Mouse (Mus musculus): ENCODE measurements at regions not wholly inside any gene's neighbourhood (a gene's known extent, or its start where the extent isn't known, plus 50 kb on each side); places are given as distances from the start of the nearest gene placed in this dataset.

DNA sequence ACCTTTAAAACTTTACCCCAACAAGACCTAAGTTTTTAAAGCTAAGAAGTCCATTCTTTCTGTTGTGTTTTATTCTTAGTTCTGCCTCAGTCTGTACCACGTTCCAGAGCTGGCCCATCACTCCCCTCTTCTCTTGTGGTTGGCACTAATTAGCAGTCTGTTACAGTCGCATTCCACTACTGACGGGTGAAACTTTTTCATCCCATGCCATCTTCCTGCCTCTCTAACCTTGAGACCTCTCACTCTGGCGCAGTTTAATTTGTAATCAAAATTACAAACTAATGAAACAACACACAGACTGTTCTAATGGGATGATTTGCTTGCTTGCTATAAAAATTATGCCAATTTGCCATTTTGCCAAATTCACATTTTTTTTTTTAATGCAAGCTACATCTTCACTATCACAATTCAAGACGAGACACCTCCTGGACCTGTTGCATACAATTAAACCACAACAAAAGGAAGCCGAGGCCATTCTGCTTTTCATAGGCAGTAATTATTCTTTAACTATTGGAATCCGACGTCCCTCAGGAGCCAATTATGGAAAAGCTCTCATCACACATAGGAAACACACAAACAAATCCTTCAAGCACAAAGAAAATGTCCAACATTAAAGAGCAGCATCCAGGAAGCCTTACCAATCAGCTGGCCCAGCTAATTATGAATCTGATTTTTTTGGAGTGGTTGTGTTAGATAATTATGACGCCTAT is 138.1 kb upstream of the Irx5 start:
- H3K36me3 ChIP-seq (ENCODE audit: control insufficient read depth, insufficient read depth, low read length), result no peaks in the 10 kb centered on the region
- no peaks in the 10 kb centered on the region for H3K4me1 ChIP-seq (ENCODE audit: control insufficient read depth, insufficient read depth, low read length)
- no peak overlapping the region for H3K4me3 ChIP-seq (ENCODE audit: low read depth, low read length)
- ATAC-seq, result no peak
- H3K27ac ChIP-seq (ENCODE audit: low read length), result no peak overlapping the region
- no peak overlapping the region for H3K9ac ChIP-seq (ENCODE audit: low read depth, low read length)
- H3K4me2 ChIP-seq (ENCODE audit: low read length), result no peak overlapping the region
- no peaks in the 10 kb centered on the region for H3K27me3 ChIP-seq (ENCODE audit: control insufficient read depth, insufficient read depth, low read depth, low read length)
- H3K9me3 ChIP-seq (replicated peaks; ENCODE audit: control insufficient read depth, low read length, poor library complexity, severe bottlenecking), result no peaks in the 10 kb centered on the region
- WGBS, result 60% methylated on average over 9 of the region's 9 CpGs

DNA sequence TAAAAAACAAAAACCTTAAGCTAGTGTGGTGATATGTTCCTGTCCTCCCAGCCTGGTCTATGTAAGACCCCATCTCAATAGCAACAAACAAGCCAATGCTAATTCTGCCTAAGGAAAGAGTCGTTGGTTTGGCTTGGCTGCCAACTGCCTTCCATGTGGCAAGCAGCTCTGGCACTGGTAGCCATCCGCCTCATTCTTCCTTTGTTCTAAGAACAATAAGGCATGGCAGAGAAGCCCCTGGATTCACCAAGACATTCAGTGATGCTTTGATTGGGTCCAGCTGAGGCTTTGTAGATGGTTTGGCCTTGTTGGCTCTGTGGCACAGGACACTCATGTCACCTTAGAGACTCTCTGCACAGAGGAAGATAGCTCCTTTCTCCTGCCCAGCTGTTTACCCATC is 139.9 kb upstream of the Irx5 start:
- ATAC-seq, result no peak
- Histone ChIP-seq H3K9ac (ENCODE audit: low read depth, low read length) (no peak overlapping the region), H3K4me3 (ENCODE audit: low read depth, low read length) (no peak overlapping the region), H3K9me3 (replicated peaks; ENCODE audit: control insufficient read depth, low read length, poor library complexity, severe bottlenecking) (no peaks in the 10 kb centered on the region), H3K4me1 (ENCODE audit: control insufficient read depth, insufficient read depth, low read length) (no peaks in the 10 kb centered on the region), H3K36me3 (ENCODE audit: control insufficient read depth, insufficient read depth, low read length) (no peaks in the 10 kb centered on the region), H3K27ac (ENCODE audit: low read length) (no peak overlapping the region), H3K27me3 (ENCODE audit: control insufficient read depth, insufficient read depth, low read depth, low read length) (no peaks in the 10 kb centered on the region), H3K4me2 (ENCODE audit: low read length) (no peak overlapping the region)
- WGBS, result 62% methylated on average over 2 of the region's 2 CpGs

DNA sequence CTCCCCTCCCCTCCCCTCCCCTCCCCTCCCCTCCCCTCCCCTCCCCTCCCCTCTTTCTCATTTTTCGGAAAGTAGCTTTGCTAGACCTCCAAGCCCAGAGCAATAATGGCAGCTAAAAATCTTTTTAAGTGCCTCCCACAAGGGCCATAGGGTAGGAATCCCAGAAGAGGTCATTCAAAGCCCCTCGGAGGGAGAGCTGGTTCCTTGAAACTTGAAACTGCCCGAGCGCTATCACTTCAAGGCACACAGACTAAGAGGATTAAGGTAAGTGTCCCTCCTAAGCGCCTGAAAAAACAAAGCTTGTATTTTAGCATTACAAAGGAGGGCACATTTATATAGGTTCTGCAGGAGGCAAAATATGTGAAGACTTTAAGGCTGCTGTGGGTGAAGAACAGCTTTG is 141.2 kb upstream of the Irx5 start:
- H3K4me3 ChIP-seq (ENCODE audit: low read depth, low read length), result no peak overlapping the region
- no peak overlapping the region for H3K4me2 ChIP-seq (ENCODE audit: low read length)
- no peaks in the 10 kb centered on the region for H3K36me3 ChIP-seq (ENCODE audit: control insufficient read depth, insufficient read depth, low read length)
- ATAC-seq, result no peak
- WGBS, result 4% methylated on average over 4 of the region's 5 CpGs
- no peaks in the 10 kb centered on the region for H3K4me1 ChIP-seq (ENCODE audit: control insufficient read depth, insufficient read depth, low read length)
- no peak overlapping the region for H3K27ac ChIP-seq (ENCODE audit: low read length)
- H3K27me3 ChIP-seq (ENCODE audit: control insufficient read depth, insufficient read depth, low read depth, low read length), result no peaks in the 10 kb centered on the region
- H3K9me3 ChIP-seq (replicated peaks; ENCODE audit: control insufficient read depth, low read length, poor library complexity, severe bottlenecking), result no peaks in the 10 kb centered on the region
- no peak overlapping the region for H3K9ac ChIP-seq (ENCODE audit: low read depth, low read length)

DNA sequence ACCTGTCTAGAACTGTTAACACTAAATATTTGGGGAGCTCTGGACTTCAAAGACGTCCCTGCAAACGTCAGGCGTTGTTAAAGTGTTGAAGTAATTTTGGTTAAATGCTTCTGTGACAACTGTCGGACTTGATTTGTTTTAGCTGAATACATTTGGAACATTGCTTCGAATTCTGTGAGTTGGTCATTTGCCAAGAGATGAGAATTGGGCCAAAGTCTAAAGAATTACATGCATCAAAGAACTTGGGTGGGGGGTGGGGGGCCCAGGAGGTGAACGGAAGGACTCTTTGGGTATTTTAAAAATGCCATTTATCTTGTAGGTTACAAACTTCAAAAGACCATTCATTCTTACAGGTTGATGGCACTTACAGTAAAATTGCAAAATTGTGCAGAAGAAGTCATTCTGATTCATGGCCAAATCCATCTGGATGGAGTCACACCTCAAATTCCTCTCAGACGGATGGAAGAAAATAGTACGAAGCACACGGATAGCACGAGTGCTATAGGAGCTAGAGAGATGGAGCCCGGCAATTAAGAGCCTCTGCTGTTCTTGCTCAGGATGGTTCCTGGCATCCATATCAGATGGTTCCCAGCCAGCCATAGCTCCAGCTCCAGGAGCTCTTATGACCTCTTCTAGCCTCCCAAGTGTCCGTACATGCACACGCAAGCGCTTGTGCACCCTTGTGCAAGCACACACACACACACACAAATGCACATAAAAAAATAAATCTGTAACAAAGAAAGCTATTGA is 144.5 kb upstream of the Irx5 start:
- Histone ChIP-seq H3K27ac (ENCODE audit: low read length) (no peak overlapping the region), H3K27me3 (ENCODE audit: control insufficient read depth, insufficient read depth, low read depth, low read length) (no peaks in the 10 kb centered on the region), H3K4me2 (ENCODE audit: low read length) (no peak overlapping the region), H3K9ac (ENCODE audit: low read depth, low read length) (no peak overlapping the region), H3K36me3 (ENCODE audit: control insufficient read depth, insufficient read depth, low read length) (no peaks in the 10 kb centered on the region), H3K4me3 (ENCODE audit: low read depth, low read length) (no peak overlapping the region), H3K9me3 (replicated peaks; ENCODE audit: control insufficient read depth, low read length, poor library complexity, severe bottlenecking) (no peaks in the 10 kb centered on the region), H3K4me1 (ENCODE audit: control insufficient read depth, insufficient read depth, low read length) (no peaks in the 10 kb centered on the region)
- WGBS, result 77% methylated on average over 14 of the region's 14 CpGs
- ATAC-seq, result no peak

DNA sequence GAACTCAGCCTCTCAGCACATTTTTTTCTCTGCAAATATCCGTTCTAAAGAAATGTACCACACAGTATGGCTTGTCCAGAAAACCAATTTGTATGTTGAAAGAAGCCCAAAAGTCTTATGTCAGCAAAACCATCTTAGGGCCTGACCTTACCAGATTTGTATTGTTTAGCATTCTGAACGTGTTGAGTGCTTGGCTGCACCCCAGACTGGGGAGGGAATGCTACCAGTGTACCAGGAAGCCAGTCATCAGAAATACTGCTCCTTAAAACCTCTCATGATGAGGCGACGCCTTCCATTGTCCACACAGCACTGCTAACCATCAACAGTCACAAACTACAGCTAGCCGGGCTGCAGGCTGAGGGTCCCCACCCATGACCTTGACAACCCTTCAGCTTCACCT is 148.3 kb upstream of the Irx5 start:
- H3K4me2 ChIP-seq (ENCODE audit: low read length), result no peak overlapping the region
- no peaks in the 10 kb centered on the region for H3K9me3 ChIP-seq (replicated peaks; ENCODE audit: control insufficient read depth, low read length, poor library complexity, severe bottlenecking)
- no peaks in the 10 kb centered on the region for H3K36me3 ChIP-seq (ENCODE audit: control insufficient read depth, insufficient read depth, low read length)
- H3K9ac ChIP-seq (ENCODE audit: low read depth, low read length), result no peak overlapping the region
- no peak for ATAC-seq
- no peak overlapping the region for H3K4me3 ChIP-seq (ENCODE audit: low read depth, low read length)
- H3K27ac ChIP-seq (ENCODE audit: low read length), result no peak overlapping the region
- WGBS, result 74% methylated on average over 5 of the region's 5 CpGs
- H3K27me3 ChIP-seq (ENCODE audit: control insufficient read depth, insufficient read depth, low read depth, low read length), result no peaks in the 10 kb centered on the region
- no peaks in the 10 kb centered on the region for H3K4me1 ChIP-seq (ENCODE audit: control insufficient read depth, insufficient read depth, low read length)

DNA sequence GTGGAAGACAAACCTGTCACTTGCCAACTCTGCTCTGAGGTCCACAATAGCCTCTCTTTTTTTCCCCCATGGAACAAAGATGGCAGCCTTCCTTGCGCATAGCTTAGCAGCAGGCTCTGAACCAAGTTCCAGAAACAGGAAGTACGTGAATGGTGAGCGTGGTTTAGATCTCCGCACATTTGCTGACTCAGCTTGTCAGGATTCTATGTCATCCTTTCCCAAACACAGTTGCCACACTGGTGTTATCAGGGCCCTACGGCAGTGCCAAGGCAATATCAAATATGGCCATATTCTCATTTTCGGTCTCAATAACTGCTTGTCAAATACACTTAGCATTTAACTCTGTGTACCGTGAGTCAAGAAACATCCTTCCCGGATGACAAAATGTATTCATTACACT is 161.8 kb upstream of the Irx5 start:
- WGBS, result 97% methylated on average over 8 of the region's 8 CpGs
- ATAC-seq, result no peak
- no peak overlapping the region for H3K4me3 ChIP-seq (ENCODE audit: low read depth, low read length)

DNA sequence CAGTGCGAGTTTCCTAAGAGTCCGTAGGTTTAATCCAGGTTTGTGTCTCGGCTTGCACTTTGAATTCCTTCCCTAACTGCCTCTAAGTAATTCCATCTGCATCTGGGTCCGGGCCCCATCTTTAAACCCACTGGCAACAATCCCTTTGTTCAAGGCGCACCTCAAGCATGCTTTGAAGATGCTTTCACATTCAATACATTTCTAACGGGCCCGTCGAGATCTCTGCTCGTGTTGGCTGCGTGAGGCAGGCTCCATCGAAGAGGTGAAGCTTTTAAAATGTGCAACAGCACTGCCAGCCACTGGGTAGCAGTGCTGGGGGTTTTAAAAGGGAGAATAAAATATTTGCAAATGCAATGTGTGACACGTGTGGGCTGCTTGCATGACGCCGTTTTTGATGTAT is 163.4 kb upstream of the Irx5 start:
- H3K9me3 ChIP-seq (replicated peaks; ENCODE audit: control insufficient read depth, low read length, poor library complexity, severe bottlenecking), result no peaks in the 10 kb centered on the region
- no peaks in the 10 kb centered on the region for H3K27me3 ChIP-seq (ENCODE audit: control insufficient read depth, insufficient read depth, low read depth, low read length)
- ATAC-seq, result no peak
- no peak overlapping the region for H3K9ac ChIP-seq (ENCODE audit: low read depth, low read length)
- no peak overlapping the region for H3K4me3 ChIP-seq (ENCODE audit: low read depth, low read length)
- H3K27ac ChIP-seq (ENCODE audit: low read length), result no peak overlapping the region
- no peaks in the 10 kb centered on the region for H3K36me3 ChIP-seq (ENCODE audit: control insufficient read depth, insufficient read depth, low read length)
- WGBS, result 35% methylated on average over 14 of the region's 14 CpGs
- H3K4me1 ChIP-seq (ENCODE audit: control insufficient read depth, insufficient read depth, low read length), result no peaks in the 10 kb centered on the region; the same call in 1 of the 2 replicates
- H3K4me2 ChIP-seq (ENCODE audit: low read length), result no peak overlapping the region

More for the DNA sequence above, 161.8 kb upstream of the Irx5 start:
- Histone ChIP-seq H3K4me1 (ENCODE audit: control insufficient read depth, insufficient read depth, low read length) (no peaks in the 10 kb centered on the region; the same call in 1 of the 2 replicates), H3K27me3 (ENCODE audit: control insufficient read depth, insufficient read depth, low read depth, low read length) (no peaks in the 10 kb centered on the region), H3K9ac (ENCODE audit: low read depth, low read length) (no peak overlapping the region), H3K27ac (ENCODE audit: low read length) (no peak overlapping the region), H3K9me3 (replicated peaks; ENCODE audit: control insufficient read depth, low read length, poor library complexity, severe bottlenecking) (no peaks in the 10 kb centered on the region), H3K36me3 (ENCODE audit: control insufficient read depth, insufficient read depth, low read length) (no peaks in the 10 kb centered on the region), H3K4me2 (ENCODE audit: low read length) (no peak overlapping the region)

DNA sequence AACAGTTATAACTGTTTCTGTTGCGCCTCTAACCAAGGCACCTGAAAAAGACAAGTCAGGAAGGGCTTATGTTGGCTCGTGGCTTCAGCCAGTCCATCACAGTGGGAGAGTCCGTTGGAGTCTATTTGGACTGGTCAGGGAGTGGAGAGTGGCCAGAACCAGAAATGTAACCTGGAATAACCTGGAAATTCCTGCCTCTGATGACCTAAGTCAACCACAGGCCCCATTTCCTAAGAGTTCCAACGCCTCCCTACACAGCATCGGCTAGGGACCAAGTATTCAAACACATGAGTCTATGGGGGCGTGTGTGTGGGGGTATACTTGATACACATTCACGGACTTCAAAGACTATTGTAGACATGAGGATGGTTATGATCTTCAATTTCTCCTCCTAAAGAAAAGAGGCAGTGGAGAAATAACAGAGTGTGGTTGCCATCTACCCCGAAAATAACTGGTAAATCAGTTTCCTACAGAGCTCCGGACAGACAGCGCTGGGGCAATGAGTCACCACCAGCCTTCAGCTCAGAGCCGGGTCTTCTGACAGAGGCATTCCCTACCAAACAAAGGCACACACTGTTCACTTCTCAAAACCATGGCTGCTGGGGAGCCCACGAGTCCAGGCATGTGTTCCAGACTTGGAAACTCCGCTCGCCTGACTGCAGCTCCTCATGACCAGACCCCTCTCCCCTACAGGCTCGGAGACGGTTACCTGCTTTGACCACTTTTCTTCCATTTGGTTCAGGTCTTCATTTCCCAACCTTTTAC is 167.0 kb upstream of the Irx5 start:
- H3K4me1 ChIP-seq (ENCODE audit: control insufficient read depth, insufficient read depth, low read length), result no peaks in the 10 kb centered on the region; the same call in 1 of the 2 replicates
- ATAC-seq, result no peak
- H3K27me3 ChIP-seq (ENCODE audit: control insufficient read depth, insufficient read depth, low read depth, low read length), result no peaks in the 10 kb centered on the region
- H3K4me2 ChIP-seq (ENCODE audit: low read length), result no peak overlapping the region
- H3K9me3 ChIP-seq (replicated peaks; ENCODE audit: control insufficient read depth, low read length, poor library complexity, severe bottlenecking), result 0 out of 2 replicates have a peak, but pooled peaks cover 3% of the 10 kb centered on the region
- no peak overlapping the region for H3K9ac ChIP-seq (ENCODE audit: low read depth, low read length)
- H3K27ac ChIP-seq (ENCODE audit: low read length), result no peak overlapping the region
- H3K4me3 ChIP-seq (ENCODE audit: low read depth, low read length), result no peak overlapping the region
- no peaks in the 10 kb centered on the region for H3K36me3 ChIP-seq (ENCODE audit: control insufficient read depth, insufficient read depth, low read length)
- 95% methylated on average over 16 of the region's 16 CpGs for WGBS

DNA sequence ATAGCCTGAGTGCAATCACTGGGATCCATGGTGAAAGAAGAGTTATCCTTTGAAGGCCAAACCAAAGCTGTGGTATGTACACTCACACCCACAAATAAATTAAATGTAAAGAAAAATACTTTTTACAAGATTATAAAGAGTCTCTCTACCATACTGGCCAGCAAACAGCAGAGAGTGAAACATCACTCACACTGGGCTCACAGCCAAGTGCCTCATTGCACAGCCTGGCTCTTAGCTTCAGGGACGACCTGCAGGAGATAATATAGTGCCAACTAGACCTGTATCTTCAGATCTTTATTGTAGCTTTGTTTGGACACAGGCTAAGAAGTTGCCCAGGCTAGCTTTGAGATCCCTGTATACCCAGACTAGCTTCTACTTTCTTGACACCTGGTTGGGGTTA is 174.1 kb upstream of the Irx5 start:
- Histone ChIP-seq H3K4me2 (ENCODE audit: low read length) (no peak overlapping the region), H3K4me1 (ENCODE audit: control insufficient read depth, insufficient read depth, low read length) (peaks cover 2% of the 10 kb centered on the region; the same call in 1 of the 2 replicates), H3K9ac (ENCODE audit: low read depth, low read length) (no peak overlapping the region), H3K36me3 (ENCODE audit: control insufficient read depth, insufficient read depth, low read length) (no peaks in the 10 kb centered on the region), H3K27ac (ENCODE audit: low read length) (no peak overlapping the region), H3K27me3 (ENCODE audit: control insufficient read depth, insufficient read depth, low read depth, low read length) (no peaks in the 10 kb centered on the region), H3K4me3 (ENCODE audit: low read depth, low read length) (no peak overlapping the region), H3K9me3 (replicated peaks; ENCODE audit: control insufficient read depth, low read length, poor library complexity, severe bottlenecking) (0 out of 2 replicates have a peak, but pooled peaks cover 3% of the 10 kb centered on the region)
- no peak for ATAC-seq
- 57% methylated on average over 1 of the region's 1 CpGs for WGBS

Data from midbrain, embryonic 16.5 days (tissue).